Mouse (Mus musculus): ENCODE results near the gene Gm3327.
"Not testable (repeated sequence)": the region's sequence is repeated elsewhere in the genome, so short reads cannot be mapped to it uniquely, and the experiment has no call there.

The Gm3327 gene

DNA sequence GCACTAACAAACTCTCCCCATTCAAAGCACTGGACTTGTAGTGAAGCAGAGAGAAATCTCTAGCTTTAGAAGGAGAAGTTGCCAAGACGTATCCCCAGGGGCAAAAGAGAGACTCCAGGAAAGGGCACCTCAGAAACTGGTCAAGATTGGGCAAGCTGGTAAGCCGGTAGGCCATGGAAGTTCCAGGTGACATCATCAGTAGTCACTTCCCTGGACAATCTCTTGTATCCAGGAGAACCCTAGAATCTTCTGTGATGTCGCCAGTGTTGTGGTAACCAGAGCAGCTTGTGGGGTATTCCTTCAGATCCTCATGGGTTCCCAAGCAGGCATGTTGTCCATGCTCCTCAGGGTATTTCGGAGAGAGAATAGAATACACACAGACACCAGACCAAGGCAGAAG lies at the start of gene Gm3327:
Gm3327 (plus strand) TSS at position 301 of the 400 bp plus-strand sequence.
- in situ Hi-C loops (cut with MboI, MseI), result not testable (repeated sequence)

DNA sequence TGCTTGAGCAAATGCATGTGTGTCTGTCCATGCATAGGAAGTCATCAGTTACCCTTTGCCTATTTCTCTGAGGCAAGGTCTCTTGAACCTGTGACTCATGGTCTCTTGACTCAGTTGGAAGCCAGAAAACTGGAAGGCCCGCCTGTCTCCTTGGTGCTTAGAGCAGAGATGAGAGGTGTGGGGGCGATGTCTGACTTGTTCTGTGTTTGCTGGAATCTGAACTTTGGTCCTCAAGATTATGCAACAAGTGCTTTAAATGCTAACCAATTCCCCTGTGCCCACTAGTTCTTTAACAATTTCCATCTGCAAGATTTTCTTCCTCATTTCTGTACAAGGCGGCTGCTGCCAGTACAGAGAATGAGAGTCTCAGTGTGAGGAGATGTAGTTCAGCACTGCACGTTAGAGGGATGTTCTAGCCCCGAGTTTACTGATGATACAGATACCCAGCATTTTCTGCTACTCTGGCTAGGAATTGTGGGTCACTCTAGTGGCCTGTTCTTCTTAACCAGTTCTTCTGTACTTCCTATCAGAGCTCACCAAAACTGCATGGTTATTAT lies 45.8 kb upstream of the Gm3327 start:
- in situ Hi-C loops (cut with MboI, MseI), result loop anchor here (5.0 kb wide), 1 partner anchor 176 kb away; no protein-coding TSS in a partner anchor

DNA sequence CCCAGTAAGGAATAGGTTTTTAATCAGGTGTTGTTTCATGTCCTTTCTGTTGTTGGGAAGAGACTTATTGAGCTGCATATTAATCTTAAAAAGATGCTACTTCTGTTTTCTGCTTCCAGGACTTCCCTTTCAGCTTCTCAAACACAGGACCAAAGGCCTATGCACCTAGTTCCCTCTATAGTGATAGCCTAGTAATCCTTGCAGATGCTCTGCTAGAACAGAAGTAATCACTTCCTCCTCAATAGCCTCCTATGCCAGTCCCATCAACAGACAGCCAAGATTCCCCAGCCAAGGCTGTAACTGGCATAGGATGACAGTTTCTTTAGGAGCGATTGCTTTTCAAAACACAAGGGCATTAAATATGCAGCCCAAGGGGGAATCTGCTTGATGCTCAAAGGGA lies 37.1 kb upstream of the Gm3327 start:
- in situ Hi-C loops (cut with MboI, MseI), result not testable (repeated sequence)

DNA sequence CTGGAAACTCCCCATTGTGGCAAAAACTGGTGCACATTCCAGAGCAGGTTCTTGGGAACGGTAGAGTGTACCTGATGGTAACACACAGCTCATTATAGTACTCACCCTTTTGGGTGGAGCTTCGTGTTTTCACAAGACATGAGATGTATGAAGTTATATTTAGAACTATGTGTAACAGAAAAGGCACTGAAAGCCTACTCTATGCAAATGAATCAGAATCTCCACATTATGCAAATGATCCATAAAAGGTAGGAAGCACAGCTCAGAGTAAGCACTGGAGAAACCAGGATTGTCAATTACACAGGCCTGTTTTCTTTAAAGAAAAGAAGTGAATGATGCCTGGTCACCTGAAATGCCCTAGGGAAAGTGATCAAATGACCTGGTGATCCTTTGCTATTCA lies 36.1 kb upstream of the Gm3327 start:
- in situ Hi-C loops (cut with MboI, MseI), result not testable (repeated sequence)

DNA sequence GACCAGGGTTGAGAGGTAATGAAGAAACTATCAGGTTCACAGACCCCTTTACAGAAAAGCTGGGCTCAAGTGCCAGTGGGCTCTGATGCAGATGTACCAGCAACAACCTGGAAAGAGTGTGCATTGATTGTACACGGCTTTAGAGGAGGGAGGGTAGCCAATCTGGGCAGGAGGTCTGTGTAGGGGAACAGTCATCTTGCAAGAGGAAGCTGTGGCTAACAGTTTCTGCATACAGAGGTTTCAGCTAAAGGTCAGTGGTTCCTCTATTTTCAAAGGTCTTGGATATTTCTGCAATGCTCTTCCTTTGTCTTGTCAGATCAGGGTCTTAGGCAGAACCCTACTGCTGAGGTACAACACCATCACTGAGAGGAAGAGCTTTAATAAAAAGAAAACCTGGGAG lies 32.1 kb upstream of the Gm3327 start:
- in situ Hi-C loops (cut with MboI, MseI), result loop anchor here (5.0 kb wide), 2 partner anchors 204 to 259 kb away; no protein-coding TSS in a partner anchor

DNA sequence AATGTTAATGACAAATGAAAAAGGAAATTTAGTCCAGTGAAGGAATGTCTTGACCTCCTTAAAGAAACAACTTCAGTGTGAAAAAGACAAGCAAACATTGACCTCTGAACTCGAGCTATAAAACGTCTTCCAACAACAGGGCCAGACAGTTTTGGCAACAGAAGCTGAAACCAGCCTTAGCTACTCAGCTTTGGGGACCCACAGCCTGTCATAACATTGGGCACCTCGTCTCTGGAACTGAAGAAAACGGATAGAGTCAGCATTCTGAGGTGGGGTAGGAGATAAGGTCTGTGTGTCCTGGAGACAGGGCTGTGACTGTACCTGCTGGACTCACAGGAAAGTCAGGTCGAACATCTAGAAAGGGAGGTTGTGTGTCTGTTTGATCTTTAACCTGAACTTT lies 29.2 kb upstream of the Gm3327 start:
- in situ Hi-C loops (cut with MboI, MseI), result loop anchor here (5.0 kb wide), 2 partner anchors 207 to 262 kb away; no protein-coding TSS in a partner anchor

GRCm38 (mm10) chr14:44100030-44100429 lies 23.6 kb upstream of the Gm3327 start:
- in situ Hi-C loops (cut with MboI, MseI), result not testable (repeated sequence)

GRCm38 (mm10) chr14:44102354-44102753 lies 21.3 kb upstream of the Gm3327 start, which contains the start of gene Ear2:
TSS of gene Ear2 (plus strand) at chr14:44102654.
- in situ Hi-C loops (cut with MboI, MseI), result not testable (repeated sequence)

DNA sequence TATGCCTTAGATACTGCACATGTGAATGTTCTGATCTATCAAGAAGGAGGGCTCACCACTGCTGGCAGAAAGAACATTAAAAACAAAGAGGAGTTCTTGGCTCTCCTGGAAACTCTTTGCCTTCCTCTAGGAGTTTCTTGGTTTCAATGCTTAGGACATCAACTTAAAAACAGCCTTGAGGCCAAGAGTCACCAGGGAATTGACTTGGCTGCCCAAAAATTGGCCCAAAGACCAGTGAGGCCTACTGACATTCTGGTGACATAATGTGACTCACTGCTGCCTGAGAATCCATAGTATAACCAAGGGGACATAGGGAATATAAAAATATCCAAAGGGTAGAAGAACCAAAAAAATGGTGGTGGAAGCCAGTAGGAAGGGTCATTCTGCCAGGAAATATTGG lies 12.7 kb upstream of the Gm3327 start:
- in situ Hi-C loops (cut with MboI, MseI), result no loop called here

All from regulatory T cell (primary cell).